Mouse (Mus musculus) intestine, embryonic 15.5 days (tissue): ENCODE data around the gene Ms4a4a. TPM values are rescaled to one million over a fixed set of nuclear protein-coding genes. Genes with fewer than 3 reads are reported as not detected.

Experiments used
- polyA plus RNA-seq: library from polyadenylated mRNA; unstranded; fragments of >200 nt; fragmentation: Nextera tagmentation; extraction: Ambion mirVana; gene quantifications from 2 replicates; pipeline ENCODE4 v1.2.1, GENCODE M21; 2015

Ms4a4a gene
- polyA plus RNA-seq, 1 experiment from 2014 or later: 8.0 TPM

Other genes with a start within 250 kb of the Ms4a4a start
- gene 1700017D01Rik, start 244.6 kb upstream of the Ms4a4a start, polyA plus RNA-seq: not detected in 2 replicates
- not detected in 2 replicates for gene 1700025F22Rik, start 210.2 kb upstream of the Ms4a4a start, polyA plus RNA-seq
- not detected in 2 replicates for gene Ms4a13, start 178.8 kb upstream of the Ms4a4a start, polyA plus RNA-seq
- gene Ms4a12, start 143.1 kb upstream of the Ms4a4a start, polyA plus RNA-seq: 0.20 and 0.25 TPM in 2 replicates
- not detected in 2 replicates for gene Ms4a1, start 109.3 kb upstream of the Ms4a4a start, polyA plus RNA-seq
- gene Ms4a5, start 91.7 kb upstream of the Ms4a4a start, polyA plus RNA-seq: not detected in 2 replicates
- gene Ms4a14, start 61.1 kb upstream of the Ms4a4a start, polyA plus RNA-seq: not detected in 2 replicates
- gene Ms4a7, start 39.4 kb upstream of the Ms4a4a start, polyA plus RNA-seq: 4.9 and 5.0 TPM in 2 replicates
- gene Ms4a4c, start 29.2 kb downstream of the Ms4a4a start, polyA plus RNA-seq: 1.6 and 2.4 TPM in 2 replicates
- gene Ms4a4b, start 68.0 kb downstream of the Ms4a4a start, polyA plus RNA-seq: 0.46 and 0.53 TPM in 2 replicates
- gene Ms4a6c, start 93.8 kb downstream of the Ms4a4a start, polyA plus RNA-seq: 10.4 and 10.6 TPM in 2 replicates
- gene Gm8369, start 110.4 kb downstream of the Ms4a4a start, polyA plus RNA-seq: 0.06 TPM in 1 of 2 replicates, not detected in the other
- 6.8 and 8.4 TPM in 2 replicates for gene Ms4a6b, start 141.0 kb downstream of the Ms4a4a start, polyA plus RNA-seq
- 2.8 and 4.0 TPM in 2 replicates for gene Ms4a4d, start 161.3 kb downstream of the Ms4a4a start, polyA plus RNA-seq
- 6.0 and 6.4 TPM in 2 replicates for gene Ms4a6d, start 229.3 kb downstream of the Ms4a4a start, polyA plus RNA-seq
- gene Ms4a2, start 248.2 kb downstream of the Ms4a4a start, polyA plus RNA-seq: 0.15 and 0.18 TPM in 2 replicates